Mouse (Mus musculus): ENCODE data around the gene Slc2a1.
A peak's percentile ranks its signal among the peaks of the same experiment; 100 is the strongest.

The Slc2a1 gene

DNA sequence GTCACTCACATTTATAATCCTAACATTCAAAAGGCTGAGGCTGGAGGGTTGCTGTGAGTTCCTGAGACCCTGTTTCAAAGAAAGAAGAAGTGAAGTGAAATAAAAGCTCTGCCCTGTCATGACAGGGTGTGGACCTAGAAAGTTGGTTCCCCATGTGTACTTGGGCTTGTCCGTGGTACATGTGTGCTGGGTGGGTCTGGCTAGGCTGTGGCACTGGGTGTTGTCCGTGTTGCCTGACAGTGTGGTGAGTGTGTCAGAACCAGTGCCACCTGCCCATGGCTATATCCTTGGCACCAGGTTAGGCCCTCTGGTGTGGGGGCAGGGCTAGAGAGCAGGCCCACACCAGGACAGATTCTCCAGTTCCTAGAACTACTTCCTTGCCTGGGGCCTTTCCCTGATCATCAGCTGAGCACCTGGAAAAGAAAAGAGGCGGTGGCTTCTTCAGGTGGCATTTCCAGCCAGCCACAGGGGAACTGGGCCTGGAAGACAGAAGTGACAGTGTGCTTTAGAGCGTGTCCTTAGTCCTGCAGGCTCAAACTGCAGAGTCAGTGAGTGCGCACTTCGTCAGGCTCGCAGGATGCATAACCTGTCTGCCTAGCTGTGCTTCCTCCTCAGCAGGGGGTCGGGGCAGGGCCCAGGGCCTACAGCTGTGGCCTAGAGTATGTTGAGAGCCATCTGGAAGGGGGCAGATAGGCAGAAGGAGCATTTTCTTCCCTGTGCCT, 22.8 kb downstream of the Slc2a1 start:
- DNase-seq (ENCODE audit: low read depth): no peak

DNA sequence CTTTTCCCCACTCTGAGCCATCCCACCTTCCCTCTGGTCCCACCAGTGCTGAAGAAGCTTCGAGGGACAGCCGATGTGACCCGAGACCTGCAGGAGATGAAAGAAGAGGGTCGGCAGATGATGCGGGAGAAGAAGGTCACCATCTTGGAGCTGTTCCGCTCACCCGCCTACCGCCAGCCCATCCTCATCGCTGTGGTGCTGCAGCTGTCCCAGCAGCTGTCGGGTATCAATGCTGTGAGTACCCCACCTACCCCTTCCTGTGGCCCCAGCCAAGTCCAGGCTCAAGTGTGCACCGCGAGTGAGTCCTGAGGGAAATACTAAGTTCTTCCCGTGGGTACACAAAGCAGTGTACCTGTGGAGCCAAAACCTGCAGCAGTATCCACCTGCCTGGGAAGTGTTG, 24.8 kb downstream of the Slc2a1 start:
- DNase-seq (ENCODE audit: low read depth): no peak

DNA sequence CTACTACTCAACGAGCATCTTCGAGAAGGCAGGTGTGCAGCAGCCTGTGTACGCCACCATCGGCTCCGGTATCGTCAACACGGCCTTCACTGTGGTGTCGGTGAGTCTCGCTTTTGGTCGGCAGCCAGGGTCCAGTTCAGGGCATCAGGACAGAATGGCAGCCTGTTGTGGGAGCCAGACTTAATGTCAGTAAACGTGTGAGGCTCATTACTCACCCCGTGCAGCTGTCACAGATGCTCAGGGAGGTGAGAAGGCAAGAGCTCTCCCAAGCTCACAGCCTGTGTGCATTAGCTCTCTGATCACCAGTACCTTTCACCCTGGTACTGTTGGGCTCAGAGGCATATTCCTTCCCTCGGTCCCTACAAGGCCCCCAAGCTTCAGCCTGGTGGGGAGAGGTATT, 25.3 kb downstream of the Slc2a1 start:
- DNase-seq (ENCODE audit: low read depth): no peak

DNA sequence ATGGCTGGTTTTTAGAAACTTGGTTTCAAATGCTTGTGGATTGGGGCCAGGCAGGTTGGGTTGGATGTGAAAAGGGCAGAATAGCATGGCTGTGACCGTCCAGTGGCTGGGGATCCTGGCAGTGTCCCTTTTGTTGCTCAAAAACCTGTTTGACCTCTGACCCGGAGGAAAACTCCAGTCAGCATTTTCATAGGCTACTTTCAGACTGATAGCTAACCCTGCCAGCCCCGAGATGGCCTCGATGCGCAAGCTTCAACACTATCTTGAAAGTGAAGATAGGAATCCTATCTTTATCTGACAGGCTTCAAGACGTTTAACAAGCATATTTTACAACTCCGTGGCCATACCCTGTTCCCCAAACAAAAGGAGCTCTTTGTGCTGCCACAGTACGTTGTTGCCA, 28.8 kb downstream of the Slc2a1 start:
- DNase-seq (ENCODE audit: low read depth): no peak

DNA sequence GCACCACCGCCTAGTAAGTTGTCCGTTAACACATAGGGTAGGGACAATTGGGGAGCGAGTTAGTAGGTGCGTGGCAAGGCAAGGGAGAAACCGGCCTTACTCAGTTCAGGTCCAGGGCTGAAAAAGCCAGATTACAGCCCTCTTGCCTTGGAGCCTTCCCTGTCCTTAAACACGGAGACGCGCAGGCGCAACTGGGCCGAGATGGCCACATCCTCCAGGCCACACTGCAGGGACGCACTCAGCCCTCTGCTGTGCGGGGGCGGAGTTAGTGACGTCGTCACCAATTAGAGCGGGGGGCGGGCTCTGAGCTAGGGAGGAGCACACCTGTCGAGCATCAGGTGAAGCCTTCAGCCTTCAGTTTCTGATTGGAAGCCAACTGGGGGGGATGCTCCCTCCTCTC, 29.7 kb downstream of the Slc2a1 start:
- DNase-seq (ENCODE audit: low read depth): no peak

DNA sequence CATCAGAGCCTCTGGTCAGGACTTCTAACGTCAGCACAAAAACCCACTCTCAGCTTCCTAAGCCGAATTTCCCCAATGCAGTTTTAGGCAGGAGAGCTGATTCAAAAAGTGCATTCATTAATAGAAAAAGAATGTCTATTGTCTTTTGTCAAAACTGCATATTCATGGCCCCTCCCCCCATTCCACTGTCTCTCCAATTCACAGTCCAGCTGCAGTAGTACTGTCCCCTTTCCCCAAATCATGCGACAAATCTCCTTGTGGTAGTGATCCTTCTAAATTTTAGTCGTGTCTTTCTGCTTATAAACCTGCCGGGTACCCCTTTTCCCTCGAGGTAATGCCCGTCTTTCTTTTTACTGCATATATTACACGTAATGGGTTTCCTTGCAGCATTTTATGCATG, 30.3 kb downstream of the Slc2a1 start:
- no peak for DNase-seq (ENCODE audit: low read depth)

DNA sequence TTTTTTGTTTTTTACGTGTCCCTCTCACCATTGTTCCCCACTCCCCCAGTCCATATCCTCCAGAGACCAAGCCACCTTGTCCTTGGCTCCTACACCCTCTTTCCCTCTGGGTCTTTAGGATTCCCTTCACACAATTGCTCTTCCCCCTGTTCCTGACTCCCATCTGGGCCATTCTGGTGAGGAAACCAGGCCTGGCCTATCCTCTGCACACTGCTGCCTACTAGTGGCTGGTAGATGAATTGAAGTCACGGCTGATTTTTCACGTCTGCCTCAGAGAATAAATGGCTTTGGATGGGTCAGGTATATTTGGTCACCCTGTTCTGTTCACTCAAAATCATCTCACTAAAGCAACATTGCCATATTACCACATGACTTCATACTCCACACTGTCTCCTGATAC, 31.6 kb downstream of the Slc2a1 start:
- DNase-seq (ENCODE audit: low read depth): peak; percentile 83

DNA sequence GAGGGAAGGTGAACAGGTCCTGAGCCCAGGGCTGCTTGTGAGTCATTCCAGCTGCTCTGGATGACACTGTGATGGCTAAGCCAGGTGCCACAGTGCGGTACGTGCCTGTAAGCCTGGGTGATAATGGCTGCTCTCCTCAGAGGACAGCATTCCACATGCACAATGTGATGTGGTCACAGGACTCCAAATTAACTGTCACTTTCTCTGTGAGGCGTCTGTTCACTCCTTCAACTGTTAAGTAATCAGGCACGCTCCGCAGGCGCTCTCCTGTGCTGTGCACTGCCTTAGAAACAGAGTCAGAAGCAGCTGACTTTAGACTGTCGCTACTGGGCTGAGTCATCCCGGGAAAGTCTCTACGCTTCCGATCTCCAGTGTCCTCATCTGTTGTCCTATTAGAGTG, 32.7 kb downstream of the Slc2a1 start:
- DNase-seq (ENCODE audit: low read depth): no peak

DNA sequence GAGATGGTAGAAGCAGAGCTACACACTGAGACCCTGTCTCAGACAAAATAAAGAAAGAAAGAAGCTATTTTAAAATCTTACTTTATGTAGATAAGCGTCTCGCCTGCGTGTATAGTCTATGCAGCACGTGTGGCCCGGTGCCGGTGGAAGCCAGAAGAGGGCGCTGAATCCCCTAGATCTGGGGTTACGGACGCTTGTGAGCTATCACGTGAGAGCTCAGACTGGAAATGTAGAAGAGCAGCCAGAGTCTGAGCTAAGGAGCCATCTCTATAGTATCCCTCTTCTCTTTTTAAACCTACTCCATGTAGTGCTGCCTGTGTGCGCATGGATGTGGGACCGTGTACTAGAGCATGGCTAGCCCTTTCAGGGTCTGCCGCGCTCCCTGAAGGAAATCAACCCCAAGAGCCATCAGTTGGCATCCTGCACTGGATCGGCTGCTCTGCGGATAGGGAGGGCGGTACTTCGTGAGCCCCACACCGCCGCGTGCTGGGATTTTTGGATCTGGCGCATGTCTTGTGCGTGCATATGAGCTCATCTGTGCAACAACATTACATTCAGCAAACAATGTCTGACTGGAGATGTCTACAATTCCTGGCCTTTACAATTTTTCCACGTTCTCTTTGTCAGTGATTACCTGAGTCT, 33.8 kb downstream of the Slc2a1 start:
- DNase-seq (ENCODE audit: low read depth): peak; percentile 42

DNA sequence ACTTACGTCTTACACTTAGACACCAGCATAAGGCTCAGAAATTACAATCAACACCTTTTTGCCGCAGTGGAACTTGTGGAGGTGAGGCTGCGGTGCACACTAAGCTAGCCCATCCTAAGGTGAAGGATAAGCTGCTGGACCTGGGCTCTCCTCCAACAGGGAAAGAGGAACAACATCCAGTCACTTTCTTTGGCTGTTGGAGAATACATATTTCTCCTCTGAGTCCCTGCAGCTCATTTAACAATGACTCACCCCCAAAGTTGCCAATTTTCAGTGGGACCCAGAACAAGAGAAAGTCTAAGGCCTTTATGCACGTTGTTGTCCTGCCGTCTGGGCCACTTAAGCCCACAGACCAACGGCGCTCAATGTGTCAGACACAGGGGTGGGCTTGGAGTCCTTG, 38.3 kb downstream of the Slc2a1 start:
- peak; percentile 94 for DNase-seq (ENCODE audit: low read depth)

DNA sequence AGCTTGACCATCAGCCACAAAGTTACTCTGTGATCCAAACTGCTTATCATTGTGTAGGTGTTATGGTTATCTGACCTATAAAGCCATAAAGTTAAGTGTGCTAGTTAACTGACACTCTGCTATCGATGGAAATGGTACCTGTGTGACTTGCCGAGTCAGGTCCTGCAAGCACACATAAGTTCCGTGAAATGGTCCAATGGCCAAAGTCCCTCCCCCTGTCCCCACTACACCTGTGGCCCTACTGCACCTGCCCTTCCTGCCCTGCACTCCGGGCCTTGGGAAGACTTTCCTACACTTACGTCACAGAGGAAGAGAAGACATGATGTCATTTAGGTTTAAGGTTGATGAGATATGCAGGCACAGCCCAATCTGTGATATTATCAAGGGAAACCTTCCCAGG, 38.8 kb downstream of the Slc2a1 start:
- no peak for DNase-seq (ENCODE audit: low read depth)

DNA sequence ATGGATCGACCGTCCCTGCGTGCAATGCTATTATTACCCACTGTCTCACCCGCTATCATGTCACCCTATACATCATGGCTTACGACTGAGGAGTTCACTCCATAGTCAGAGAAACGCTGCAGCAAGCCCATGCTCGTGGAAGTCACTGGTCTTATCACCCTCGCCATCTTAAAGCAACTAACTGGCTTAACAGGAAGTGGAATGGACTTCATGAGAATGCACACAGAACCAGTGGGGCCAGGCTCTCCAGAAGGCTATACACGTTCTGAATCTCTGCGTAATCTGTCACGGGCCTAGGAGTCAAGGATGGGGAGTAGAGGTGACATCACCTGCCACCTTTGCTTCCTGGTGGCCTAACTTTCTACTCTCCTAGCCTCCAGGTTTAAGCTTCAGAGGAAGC, 40.2 kb downstream of the Slc2a1 start:
- DNase-seq (ENCODE audit: low read depth): no peak

DNA sequence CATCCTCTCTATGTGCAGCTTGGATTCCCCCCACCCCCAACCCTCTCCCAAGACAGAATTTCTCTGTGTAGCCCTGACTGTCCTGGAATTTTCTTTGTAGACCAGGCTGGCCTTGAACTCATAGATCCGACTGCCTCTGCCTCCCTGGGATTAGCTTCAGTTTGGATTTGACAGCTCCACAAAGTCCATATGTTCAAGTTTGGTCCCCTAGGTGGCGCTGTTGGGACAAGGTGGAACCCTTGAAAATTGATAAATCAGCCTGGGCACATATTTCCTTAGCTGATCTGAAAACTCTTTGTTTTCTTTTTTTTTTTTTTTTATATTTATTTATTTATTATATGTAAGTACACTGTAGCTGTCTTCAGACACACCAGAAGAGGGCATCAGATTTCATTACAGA, 48.7 kb downstream of the Slc2a1 start:
- DNase-seq (ENCODE audit: low read depth): peak; percentile 70

DNA sequence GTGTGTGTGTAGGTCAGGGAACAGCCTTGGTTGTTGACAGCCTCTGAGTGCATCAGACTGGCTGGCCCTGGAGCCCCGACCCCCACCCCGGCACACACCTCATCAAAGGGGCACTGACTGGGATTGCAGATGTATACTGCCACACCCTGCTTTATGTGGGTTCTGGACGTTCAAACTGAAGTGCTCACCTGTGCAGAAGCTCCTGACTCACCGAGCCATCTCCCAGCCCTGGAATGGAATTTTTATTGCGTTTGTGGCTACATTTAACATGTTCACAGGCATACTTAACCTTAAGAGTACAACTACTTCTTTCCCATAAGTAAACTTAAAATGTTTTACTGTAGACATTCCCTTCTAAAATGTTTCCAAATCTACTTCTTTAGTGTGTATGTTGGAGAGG, 49.4 kb downstream of the Slc2a1 start:
- no peak for DNase-seq (ENCODE audit: low read depth)

DNA sequence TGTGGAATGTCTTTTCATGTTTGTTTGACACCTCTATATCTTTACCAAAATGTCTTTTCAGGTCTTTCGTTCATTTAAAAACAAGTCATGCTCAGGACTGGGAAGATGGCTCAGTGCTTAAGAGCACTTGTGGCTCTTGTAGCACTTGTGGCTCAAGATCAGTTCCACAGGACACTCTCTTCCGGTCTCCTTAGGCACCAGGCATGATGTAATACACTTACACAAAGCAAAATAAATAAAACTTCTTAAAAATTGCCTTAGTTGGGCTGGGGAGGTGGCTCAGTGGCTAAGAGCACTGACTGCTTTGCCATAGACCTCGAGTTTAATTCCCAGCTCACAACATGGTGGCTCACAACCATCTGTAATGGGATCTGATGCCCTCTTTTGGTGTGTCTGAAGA, 52.8 kb downstream of the Slc2a1 start:
- DNase-seq (ENCODE audit: low read depth): no peak

DNA sequence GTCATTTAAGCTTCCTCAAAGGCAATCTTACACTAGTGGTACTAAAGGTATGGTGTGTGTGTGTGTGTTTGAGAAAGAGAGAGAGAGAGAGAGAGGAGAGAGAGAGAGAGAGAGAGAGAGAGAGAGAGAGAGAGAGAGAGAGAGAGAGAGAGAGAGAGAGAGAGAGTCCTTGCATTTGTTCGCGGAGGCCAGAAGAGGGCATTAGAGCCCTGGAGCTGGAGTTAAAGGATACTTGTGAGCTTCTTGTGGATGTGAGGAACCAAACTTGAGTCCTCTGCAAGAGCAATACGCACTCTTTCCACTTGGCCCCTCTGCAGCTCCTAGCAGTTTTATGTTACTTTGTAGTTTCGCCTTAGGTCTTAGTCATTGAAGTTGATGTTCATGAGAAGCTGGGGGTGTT, 54.5 kb downstream of the Slc2a1 start:
- no peak for DNase-seq (ENCODE audit: low read depth)

DNA sequence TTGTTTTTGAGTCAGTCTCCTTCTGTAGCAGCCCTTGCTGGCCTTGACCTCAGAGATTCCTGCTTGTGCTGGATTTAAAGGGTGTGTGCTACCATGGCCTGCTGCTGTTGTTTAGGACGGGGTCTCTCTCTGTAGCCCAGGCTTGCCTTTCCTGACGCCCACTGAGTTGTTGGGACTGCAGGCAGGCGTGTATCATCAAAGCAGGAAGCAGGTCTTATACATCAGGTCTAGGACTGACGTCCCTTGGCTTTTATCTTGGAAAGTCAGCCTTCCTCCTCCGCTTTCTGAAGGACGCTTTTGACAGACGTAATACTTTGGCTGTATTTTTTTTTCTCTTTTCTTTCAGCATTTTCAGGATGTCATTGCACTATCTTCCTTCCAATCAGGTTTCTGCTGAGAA, 57.4 kb downstream of the Slc2a1 start:
- DNase-seq (ENCODE audit: low read depth): no peak

DNA sequence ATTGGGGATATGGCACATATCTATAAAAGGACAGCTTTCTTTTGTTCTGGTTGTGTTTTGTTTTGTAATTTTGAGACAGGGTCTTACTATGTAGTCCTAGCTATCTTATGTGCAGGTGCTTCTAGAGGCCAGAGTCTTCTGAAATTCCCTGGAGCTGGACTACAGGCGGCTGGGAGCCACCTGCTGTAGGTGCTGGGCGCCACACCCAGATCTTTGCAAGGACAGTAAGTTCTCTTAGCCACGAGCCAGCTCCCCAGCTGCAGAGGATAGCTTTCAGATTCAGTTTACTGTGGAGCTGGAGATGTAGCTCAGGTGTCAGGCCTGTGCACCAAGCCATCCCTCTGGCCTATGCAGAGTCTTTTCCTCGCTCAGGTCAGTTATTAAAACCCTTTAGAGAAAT, 58.6 kb downstream of the Slc2a1 start:
- DNase-seq (ENCODE audit: low read depth): no peak

DNA sequence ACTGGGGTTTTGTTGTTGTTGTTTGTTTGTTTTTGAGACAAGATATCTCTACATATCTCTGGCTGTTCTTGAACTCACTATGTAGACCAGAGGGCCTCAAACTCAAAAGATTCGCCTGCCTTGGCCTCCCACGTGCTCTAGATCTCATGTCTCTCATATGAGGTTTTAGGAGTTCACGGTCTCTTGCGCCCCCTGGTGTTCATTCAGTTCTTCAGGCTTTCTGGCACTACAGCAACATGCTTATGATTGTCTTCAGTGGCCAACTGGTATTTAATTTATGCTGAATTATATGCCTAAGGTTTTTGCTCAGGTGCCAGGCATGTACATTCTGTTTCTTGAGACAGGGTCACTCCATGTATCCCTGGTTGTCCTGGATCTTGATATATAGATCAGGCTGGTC, 59.2 kb downstream of the Slc2a1 start:
- peak; percentile 95 for DNase-seq (ENCODE audit: low read depth)

DNA sequence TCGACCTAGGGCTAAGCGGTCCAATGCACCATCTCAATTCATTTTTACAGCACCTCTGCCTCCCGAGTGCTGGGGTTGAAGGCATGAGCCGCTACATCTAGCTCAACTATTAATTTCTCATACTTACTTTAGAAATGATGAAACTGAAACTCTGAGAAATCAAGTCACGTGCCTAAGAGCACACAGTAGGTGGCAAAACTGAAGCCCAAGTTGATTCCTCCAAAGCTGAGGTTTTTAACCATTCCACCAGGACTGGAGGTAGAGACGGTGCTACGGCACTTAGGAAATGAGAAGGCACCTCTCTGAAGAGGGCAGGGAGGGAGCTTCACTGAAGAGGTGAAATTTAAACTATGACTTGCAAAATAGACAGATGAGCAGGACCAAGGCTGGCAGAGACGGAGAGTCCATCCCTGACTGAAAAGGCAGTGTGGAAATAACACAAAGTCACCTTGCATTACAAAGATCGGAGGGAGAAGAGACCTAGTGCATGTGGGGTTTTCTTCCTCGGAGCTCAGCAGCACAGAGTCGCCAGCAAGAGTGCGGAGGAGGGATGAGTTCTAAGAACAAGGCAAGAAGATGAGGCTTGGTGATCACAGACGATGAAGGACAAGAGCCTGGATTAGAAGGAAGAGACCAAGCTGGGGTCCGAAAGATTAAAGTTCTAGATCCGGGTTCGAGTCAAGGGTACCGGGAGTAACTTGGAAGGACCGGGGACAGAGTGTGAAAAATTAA, 64.6 kb downstream of the Slc2a1 start:
- peak; percentile 17 for DNase-seq (ENCODE audit: low read depth)

DNA sequence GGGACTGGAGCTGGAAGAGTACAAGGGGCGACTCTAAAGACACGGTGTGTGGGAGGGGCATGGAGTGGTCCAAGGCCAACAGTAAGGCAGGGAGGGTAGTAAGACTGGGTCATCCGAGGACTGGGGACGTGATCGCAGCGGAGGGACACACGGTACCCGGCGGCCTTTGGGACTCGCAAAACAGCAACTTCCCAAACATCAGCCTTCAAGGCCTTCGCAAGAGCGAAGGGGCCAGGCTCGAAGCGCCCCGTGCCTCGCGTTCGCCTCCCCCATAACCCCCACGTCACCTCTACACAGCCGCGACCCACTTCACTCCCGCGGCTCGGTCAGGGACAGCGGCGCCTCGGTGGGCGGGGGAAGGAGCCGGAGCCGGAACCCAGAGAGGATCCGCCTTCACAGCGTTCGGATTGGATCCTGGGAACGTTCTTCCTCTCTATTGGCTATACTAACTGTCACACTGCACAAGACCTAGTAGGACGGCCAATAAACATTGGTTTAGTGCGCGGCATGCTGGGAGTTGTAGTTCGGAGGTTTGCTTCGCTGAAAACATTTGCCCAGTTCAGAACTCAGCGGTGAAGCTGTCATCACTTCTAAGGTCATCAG, 65.4 kb downstream of the Slc2a1 start, which contains the start of gene Zfp691:
Zfp691 (minus strand) TSS at position 345 of the 603 bp plus-strand sequence.
- peak; percentile 98 for DNase-seq (ENCODE audit: low read depth)

DNA sequence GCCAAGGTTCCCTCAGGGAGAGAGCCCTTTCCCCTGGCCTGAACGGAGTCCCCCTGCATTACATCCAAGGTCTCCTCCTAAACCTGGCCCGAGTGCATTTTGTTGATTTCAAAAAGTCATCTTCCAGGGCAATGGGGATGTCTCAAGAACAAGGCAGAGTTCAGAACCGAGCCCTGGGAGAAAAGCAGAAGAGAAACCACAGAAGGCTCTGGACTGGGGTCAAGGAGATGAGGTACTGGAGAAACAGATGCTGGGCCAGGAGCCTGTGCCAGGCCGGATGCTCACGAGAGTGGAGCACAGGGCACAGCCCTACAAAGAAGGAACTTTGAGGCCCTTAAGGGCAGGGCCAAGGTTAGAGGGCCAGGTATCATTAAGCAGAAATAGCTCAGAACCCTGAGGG, 69.2 kb downstream of the Slc2a1 start:
- DNase-seq (ENCODE audit: low read depth): no peak

DNA sequence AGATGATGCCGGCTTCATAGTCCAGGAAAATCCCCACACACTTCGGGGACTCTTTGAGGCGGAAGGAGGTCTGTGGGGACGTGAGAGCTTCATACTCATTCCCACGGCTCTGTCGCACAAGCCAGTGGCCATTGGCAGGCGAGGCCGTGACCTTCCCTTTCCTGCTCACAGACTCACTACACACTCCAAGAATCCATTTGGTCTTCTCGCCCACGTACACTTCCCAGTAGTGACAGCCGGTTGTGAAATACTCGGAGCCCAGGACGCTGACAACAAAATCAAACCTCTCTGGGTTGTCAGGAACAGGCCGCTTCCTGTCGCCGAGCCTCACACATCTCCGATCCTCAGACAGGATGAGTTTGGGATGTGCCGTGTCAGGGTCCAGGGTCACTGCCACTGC, 69.8 kb downstream of the Slc2a1 start:
- DNase-seq (ENCODE audit: low read depth): no peak
